Mouse (Mus musculus) testis, adult 2 months (tissue): ENCODE measurements at regions not wholly inside any gene's neighbourhood (a gene's known extent, or its start where the extent isn't known, plus 50 kb on each side); places are given as distances from the start of the nearest gene placed in this dataset.

Experiments
- CTCF ChIP-seq: fragments of 200-500 bp; IDR thresholded peaks from 2 replicates; pipeline ENCODE4 v1.5.1; 2012; ENCODE audit warnings: low read depth, mild to moderate bottlenecking, inconsistent platforms, low read length, moderate library complexity; ENCODE audit not compliant: control insufficient read depth, insufficient read depth, insufficient replicate concordance
- POLR2A ChIP-seq: fragments of 200-500 bp; IDR thresholded peaks from 2 replicates; pipeline ENCODE4 v1.6.1; 2012; ENCODE audit warnings: low read depth, mild to moderate bottlenecking, inconsistent platforms, low read length, moderate library complexity; ENCODE audit not compliant: control insufficient read depth

- TF ChIP-seq CTCF = no peak
- no peak for TF ChIP-seq POLR2A
Measured at GRCm38 (mm10) chr17:9579401-9580371, 89.8 kb downstream of the Pabpc6 start.
